Mouse (Mus musculus) lung, postnatal 0 days (tissue): ENCODE results near the gene Tbc1d15. TPM values are rescaled to one million over a fixed set of nuclear protein-coding genes. Genes with fewer than 3 reads are reported as not detected.

ENCODE experiments used
- ATAC-seq: fragments of 200-750 bp; cut with Nextera tagmentation; 2 replicates; pipeline ENCODE4 v1.8.0; 2017; ENCODE audit warnings: moderate library complexity
- DNase-seq: peaks from one replicate; pipeline ENCODE4 v3.0.0-alpha.2; 2016; ENCODE audit warnings: low spot score
- H3K27ac ChIP-seq: fragments of 300-500 bp; sonication (generic); 2 replicates; pipeline ENCODE4 v1.5.1; 2014; ENCODE audit warnings: antibody characterized with exemption, mild to moderate bottlenecking, low read length, mixed read lengths
- H3K27me3 ChIP-seq: fragments of 300-500 bp; sonication (generic); replicated peaks from 2 replicates; pipeline ENCODE4 v1.6.1; 2014; ENCODE audit warnings: low read length, mixed read lengths; ENCODE audit not compliant: insufficient read depth
- H3K36me3 ChIP-seq: fragments of 300-500 bp; sonication (generic); 2 replicates; pipeline ENCODE4 v1.6.1; 2014; ENCODE audit warnings: low read length, mixed read lengths; ENCODE audit not compliant: insufficient read depth
- H3K4me1 ChIP-seq: fragments of 300-500 bp; sonication (generic); 2 replicates; pipeline ENCODE4 v1.6.1; 2014; ENCODE audit warnings: antibody characterized with exemption, low read depth, low read length, mixed read lengths; ENCODE audit not compliant: insufficient read depth
- H3K4me2 ChIP-seq: fragments of 300-500 bp; sonication (generic); replicated peaks from 2 replicates; pipeline ENCODE4 v1.6.1; 2014; ENCODE audit warnings: low read depth, mild to moderate bottlenecking, low read length, moderate library complexity, mixed read lengths
- H3K4me3 ChIP-seq: fragments of 300-500 bp; sonication (generic); 2 replicates; pipeline ENCODE4 v1.5.1; 2014; ENCODE audit warnings: low read depth, low read length
- H3K9ac ChIP-seq: fragments of 300-500 bp; sonication (generic); replicated peaks from 2 replicates; pipeline ENCODE4 v1.6.1; 2014; ENCODE audit warnings: low read depth, mild to moderate bottlenecking
- H3K9me3 ChIP-seq: fragments of 300-500 bp; sonication (generic); 2 replicates; pipeline ENCODE4 v1.6.1; 2016; ENCODE audit warnings: low read length, mixed read lengths
- CTCF ChIP-seq: IDR thresholded peaks from 2 replicates; pipeline ENCODE4 v1.5.1; 2016; ENCODE audit warnings: antibody characterized with exemption, mild to moderate bottlenecking
- EP300 ChIP-seq: IDR thresholded peaks from 2 replicates; pipeline ENCODE4 v1.6.1; 2016; ENCODE audit warnings: antibody characterized with exemption, mild to moderate bottlenecking, control low read depth
- WGBS: fragments of 180-500 bp; shearing (Covaris S2); extraction: QIAGEN DNeasy Blood & Tissue Kit; methylation state at CpG from one replicate; pipeline ENCODE4 v1.1.7; 2014; 5-methylcytosine and 5-hydroxymethylcytosine counted together
- polyA plus RNA-seq: library from polyadenylated mRNA; unstranded; fragments of >200 nt; fragmentation: Nextera tagmentation; extraction: Ambion mirVana; gene quantifications from 2 replicates; pipeline ENCODE4 v1.2.1, GENCODE M21; 2015

Tbc1d15 gene
- polyA plus RNA-seq, 1 experiment from 2014 or later = 47.9 TPM

DNA sequence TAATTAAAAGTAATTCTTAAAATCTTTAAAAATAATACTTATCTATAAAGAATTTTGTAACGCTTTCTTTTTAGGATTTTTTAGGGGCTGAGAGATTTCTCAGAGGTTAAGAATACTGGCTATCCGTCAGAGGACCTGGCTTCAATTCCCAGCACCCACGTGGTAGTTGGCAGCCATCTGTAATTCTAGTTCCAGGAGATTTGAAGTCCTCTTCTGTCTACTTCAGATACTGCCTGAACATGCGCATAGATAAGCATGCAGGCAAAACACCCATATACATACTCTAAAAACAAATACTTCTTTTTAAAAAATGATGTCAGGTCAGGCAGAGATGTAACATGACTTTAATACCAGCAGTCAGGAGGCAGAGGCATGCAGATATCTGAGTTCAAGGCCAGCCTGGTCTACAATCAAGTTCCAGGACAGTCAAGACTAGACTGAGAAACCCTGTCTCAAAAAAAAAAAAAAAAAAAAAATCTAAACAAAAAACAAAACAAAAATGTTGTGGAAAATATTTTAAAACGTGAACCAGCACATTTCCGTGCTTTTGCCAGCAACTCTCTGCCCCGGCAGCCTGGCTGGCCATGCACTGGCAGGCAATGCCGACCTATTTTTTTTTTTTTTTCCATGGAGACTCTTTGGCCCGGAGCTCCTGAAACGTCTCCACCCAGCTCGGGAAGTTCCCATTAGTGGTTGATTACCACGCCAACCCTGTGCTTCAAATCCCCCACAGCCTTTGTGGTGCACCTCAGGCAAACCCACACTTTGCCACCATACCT is 19.5 kb upstream of the Tbc1d15 start:
- Histone ChIP-seq H3K27ac (no peak overlapping the region), H3K4me2 (no peak overlapping the region), H3K27me3 (no peaks in the 10 kb centered on the region), H3K9me3 (no peaks in the 10 kb centered on the region), H3K36me3 (no peaks in the 10 kb centered on the region), H3K4me1 (no peaks in the 10 kb centered on the region), H3K9ac (no peak overlapping the region), H3K4me3 (no peak overlapping the region)
- TF ChIP-seq EP300 (no peak), CTCF (no peak)
- 89% methylated on average over 12 of the region's 12 CpGs for WGBS
- ATAC-seq (no peak), DNase-seq (no peak)

DNA sequence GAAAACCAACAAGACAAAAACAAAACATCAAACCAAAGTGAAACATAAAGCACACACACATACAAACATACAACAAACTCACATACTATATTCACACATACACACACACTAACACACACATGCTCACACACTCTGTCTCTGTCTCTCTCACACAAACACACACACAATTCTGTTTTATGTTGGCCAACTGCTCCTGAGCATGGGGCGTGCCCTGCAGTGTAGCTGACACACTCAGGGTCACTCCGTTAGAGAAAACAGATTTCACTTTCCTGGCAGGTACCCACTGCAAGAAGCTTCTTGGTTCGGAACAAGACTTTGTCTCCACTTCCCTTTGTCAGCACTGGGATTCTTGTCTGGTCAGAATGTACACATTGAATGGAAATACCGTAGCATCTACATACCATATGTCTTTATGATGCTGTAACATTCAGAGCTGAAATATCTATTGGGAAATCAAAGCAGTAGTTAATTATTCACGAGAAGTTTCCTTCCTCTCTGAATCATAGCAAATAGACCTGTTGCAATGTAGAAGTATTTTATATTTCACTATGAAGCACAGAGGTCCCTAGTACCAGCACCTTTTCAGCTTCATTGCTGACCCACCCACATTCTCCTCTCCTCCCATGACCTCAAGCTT is 11.8 kb upstream of the Tbc1d15 start:
- TF ChIP-seq CTCF (no peak), EP300 (peak; percentile 54)
- peak; percentile 66 for ATAC-seq
- Histone ChIP-seq H3K9ac (no peak overlapping the region), H3K4me2 (no peak overlapping the region), H3K4me1 (no peaks in the 10 kb centered on the region), H3K27me3 (no peaks in the 10 kb centered on the region), H3K9me3 (no peaks in the 10 kb centered on the region), H3K36me3 (no peaks in the 10 kb centered on the region), H3K4me3 (no peak overlapping the region), H3K27ac (no peak overlapping the region)
- WGBS = 56% methylated on average over 5 of the region's 5 CpGs
- peak; percentile 72 for DNase-seq

DNA sequence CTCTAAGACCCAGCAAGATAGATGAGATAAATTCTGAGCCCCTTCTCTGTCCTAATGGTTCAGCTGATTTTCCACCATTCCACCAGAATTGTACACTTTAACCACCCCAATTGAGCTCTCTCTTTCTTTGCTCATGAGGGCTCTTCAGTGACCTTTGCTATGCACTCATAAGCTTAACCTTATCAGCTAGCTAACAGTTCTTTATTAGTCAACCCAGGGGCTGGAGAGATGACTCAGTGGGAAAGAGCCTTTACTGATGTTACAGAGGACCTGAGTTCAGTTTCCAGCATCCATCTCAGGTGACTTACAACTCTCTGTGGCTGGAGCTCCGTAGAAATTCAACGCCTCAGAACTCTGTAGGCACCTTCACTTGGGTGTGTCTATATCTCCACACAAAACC is 11.0 kb upstream of the Tbc1d15 start:
- 56% methylated on average over 2 of the region's 2 CpGs for WGBS
- TF ChIP-seq CTCF = no peak
- peak; percentile 30; the same call in 1 of the 2 replicates for TF ChIP-seq EP300
- Histone ChIP-seq H3K27me3 (no peaks in the 10 kb centered on the region), H3K27ac (no peak overlapping the region), H3K4me1 (no peaks in the 10 kb centered on the region), H3K4me2 (no peak overlapping the region), H3K36me3 (no peaks in the 10 kb centered on the region), H3K9ac (no peak overlapping the region), H3K9me3 (no peaks in the 10 kb centered on the region), H3K4me3 (no peak overlapping the region)
- DNase-seq (peak; percentile 51), ATAC-seq (peak; percentile 62)

DNA sequence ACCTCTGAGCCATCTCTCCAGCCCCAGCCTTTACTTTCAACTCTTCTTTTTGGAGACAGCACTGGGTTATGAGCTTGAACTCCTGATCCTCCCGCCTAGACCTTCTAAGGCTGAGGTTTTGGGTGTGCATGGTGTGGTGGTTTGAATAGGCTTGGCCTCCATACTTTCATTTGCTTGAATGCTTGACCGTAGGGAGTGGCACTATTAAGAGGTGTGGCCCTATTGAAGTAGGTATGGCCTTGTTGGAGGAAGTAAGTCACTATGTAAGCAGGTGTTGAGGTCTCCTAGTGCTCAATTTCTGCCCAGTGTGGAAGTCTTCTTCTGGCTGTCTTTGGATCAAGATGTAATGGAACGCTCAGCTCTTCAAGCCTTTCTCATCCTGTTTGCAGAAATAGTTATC is 10.2 kb upstream of the Tbc1d15 start:
- no peak overlapping the region for H3K9ac ChIP-seq
- TF ChIP-seq CTCF (no peak), EP300 (no peak)
- 76% methylated on average over 3 of the region's 3 CpGs for WGBS
- no peaks in the 10 kb centered on the region for H3K4me1 ChIP-seq
- DNase-seq (no peak), ATAC-seq (no peak)
- H3K9me3 ChIP-seq = no peaks in the 10 kb centered on the region
- no peak overlapping the region for H3K4me3 ChIP-seq
- no peaks in the 10 kb centered on the region for H3K27me3 ChIP-seq
- no peak overlapping the region for H3K27ac ChIP-seq
- no peaks in the 10 kb centered on the region for H3K36me3 ChIP-seq
- no peak overlapping the region for H3K4me2 ChIP-seq

DNA sequence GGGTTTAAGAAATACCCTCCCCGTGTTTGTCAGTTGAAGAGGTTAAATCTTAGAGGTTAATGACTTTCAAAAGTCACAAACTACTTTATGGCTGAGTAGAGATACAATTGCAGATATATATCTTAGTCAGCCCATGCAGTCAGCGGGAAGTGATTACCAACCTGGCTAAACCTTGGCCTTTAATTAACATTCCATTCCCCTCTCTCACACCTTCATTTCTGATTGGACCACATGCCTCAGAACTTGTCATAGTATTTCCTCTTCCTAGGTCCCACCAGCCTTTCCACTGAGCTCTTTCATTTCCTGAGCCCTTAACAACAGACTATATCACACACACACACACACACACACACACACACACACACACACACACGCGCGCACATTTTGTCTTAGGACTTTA is 4.9 kb upstream of the Tbc1d15 start:
- 75% methylated on average over 5 of the region's 5 CpGs for WGBS
- peaks cover 3% of the 10 kb centered on the region; the same call in 1 of the 2 replicates for H3K4me1 ChIP-seq
- DNase-seq = no peak
- H3K27me3 ChIP-seq = no peaks in the 10 kb centered on the region
- no peak overlapping the region for H3K27ac ChIP-seq
- no peak overlapping the region for H3K4me3 ChIP-seq
- H3K4me2 ChIP-seq = no peak overlapping the region
- no peak for ATAC-seq
- no peak overlapping the region for H3K9ac ChIP-seq
- TF ChIP-seq CTCF (no peak), EP300 (no peak)
- no peaks in the 10 kb centered on the region for H3K36me3 ChIP-seq
- H3K9me3 ChIP-seq = no peaks in the 10 kb centered on the region

DNA sequence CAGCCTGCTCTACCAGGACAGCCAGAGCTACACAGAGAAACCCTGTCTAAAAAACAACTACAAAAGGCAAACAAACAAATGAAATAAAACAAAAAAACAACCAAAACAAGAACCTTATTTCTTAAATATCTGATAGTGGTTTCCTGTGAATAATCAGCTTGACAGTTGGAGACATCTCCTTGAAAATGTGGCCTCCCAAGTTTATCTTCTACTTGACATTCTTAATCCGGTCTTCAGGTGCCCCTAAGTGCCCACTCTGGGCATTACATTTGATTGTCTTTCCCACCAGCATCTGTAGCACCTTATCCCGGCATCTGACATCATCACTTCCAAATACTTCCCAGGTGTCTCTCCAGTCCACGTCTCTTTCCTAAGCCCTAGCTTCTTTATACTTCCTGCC is 2.3 kb upstream of the Tbc1d15 start:
- no peak overlapping the region for H3K4me2 ChIP-seq
- DNase-seq (no peak), ATAC-seq (no peak)
- H3K9ac ChIP-seq = no peak overlapping the region
- H3K27ac ChIP-seq = no peak overlapping the region
- H3K4me1 ChIP-seq = peaks cover 3% of the 10 kb centered on the region; the same call in 1 of the 2 replicates
- no peak overlapping the region for H3K4me3 ChIP-seq
- H3K36me3 ChIP-seq = no peaks in the 10 kb centered on the region
- no peak for TF ChIP-seq EP300
- H3K27me3 ChIP-seq = no peaks in the 10 kb centered on the region
- WGBS = 42% methylated on average over 3 of the region's 3 CpGs
- no peaks in the 10 kb centered on the region for H3K9me3 ChIP-seq
